Mouse (Mus musculus): ENCODE results near the gene Prickle1. TPM values are rescaled to one million over a fixed set of nuclear protein-coding genes. Genes with fewer than 3 reads are reported as not detected.

Gene Prickle1
- polyA plus RNA-seq, 1 experiment from 2014 or later: 28.5 TPM

DNA sequence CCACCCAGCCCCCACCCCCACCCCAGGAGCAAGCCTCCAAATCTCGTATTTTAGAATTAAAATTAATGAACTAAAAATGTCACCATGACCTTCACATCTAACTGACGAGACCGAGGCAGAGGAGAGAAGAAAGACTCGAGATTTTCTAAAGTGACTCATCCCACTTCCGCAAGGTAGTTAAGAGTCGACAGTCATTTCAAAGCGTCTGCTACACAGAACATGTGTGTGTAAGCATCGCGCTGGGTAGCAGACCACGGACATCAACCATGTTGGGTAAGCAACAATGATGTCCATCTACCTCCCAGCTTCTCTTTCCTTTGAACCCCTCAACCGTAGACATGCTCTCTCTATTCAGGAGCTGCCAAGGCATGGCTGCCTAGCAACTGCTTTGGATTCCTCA, 12.6 kb downstream of the Prickle1 start:
- H3K4me3 ChIP-seq (ENCODE audit: low read length): no peak overlapping the region
- H3K27ac ChIP-seq (ENCODE audit: low read length): no peak overlapping the region
- ATAC-seq (ENCODE audit: low FRiP score, low TSS enrichment): no peak
- 79% methylated on average over 11 of the region's 11 CpGs for WGBS
- H3K36me3 ChIP-seq (ENCODE audit: insufficient read depth, low read length): peaks cover 10% of the 10 kb centered on the region; the same call in 1 of the 2 replicates
- no peak overlapping the region for H3K4me2 ChIP-seq (replicated peaks; ENCODE audit: low read depth, low read length)
- no peaks in the 10 kb centered on the region for H3K27me3 ChIP-seq (ENCODE audit: insufficient read depth, low read length)
- H3K4me1 ChIP-seq (ENCODE audit: insufficient read depth, low read length): peaks cover 10% of the 10 kb centered on the region; the same call in 1 of the 2 replicates
- no peak overlapping the region for H3K9ac ChIP-seq (replicated peaks; ENCODE audit: low read length)
- no peaks in the 10 kb centered on the region for H3K9me3 ChIP-seq (ENCODE audit: low read length)

DNA sequence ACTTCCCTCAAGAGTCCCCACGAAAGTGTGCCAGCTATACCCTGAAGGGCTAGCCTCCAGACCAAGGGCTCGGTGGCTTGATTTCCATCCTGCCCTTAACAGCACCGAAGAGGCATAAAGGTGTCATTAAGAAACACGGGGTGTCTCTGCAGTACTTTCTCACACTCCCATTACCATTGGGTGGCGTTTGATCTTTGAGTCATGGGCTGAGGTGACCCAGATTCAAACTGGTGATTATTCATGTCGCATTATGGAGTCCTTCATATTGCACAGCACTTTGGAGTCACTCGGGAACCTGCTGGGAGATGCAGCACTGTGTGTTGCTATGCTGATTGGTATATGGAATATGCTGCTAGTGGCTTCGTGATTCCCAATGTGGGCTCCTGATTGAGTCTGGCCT, 14.0 kb downstream of the Prickle1 start:
- H3K4me2 ChIP-seq (replicated peaks; ENCODE audit: low read depth, low read length): no peak overlapping the region

DNA sequence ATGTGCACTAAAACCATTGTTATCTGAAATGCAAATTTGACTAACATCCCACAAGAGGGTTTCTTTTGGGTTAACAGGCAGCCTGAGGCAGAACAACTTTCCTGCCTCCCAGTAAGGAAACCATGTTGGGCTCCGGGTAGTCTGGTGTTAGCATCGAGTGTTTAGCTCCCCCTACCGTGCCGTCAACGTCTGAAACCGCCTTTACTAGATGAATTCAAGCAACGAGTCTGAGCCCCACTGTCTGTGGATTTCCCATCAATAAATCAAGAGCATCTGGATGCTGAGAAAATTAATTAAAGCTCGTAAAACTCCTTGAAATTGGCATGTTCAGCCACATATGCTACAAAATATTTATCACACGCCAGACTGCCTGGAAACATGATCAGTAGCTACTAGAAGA, 15.8 kb downstream of the Prickle1 start:
- Histone ChIP-seq H3K27ac (ENCODE audit: low read length) (no peak overlapping the region), H3K27me3 (ENCODE audit: insufficient read depth, low read length) (no peaks in the 10 kb centered on the region), H3K9me3 (ENCODE audit: low read length) (peaks cover 5% of the 10 kb centered on the region; the same call in 1 of the 2 replicates), H3K9ac (replicated peaks; ENCODE audit: low read length) (no peak overlapping the region), H3K36me3 (ENCODE audit: insufficient read depth, low read length) (peaks cover 14% of the 10 kb centered on the region; the same call in 1 of the 2 replicates), H3K4me2 (replicated peaks; ENCODE audit: low read depth, low read length) (no peak overlapping the region), H3K4me3 (ENCODE audit: low read length) (no peak overlapping the region), H3K4me1 (ENCODE audit: insufficient read depth, low read length) (peaks cover 18% of the 10 kb centered on the region)
- WGBS: 44% methylated on average over 9 of the region's 9 CpGs
- ATAC-seq (ENCODE audit: low FRiP score, low TSS enrichment): no peak

More for the DNA sequence above, 14.0 kb downstream of the Prickle1 start:
- no peak for ATAC-seq (ENCODE audit: low FRiP score, low TSS enrichment)
- Histone ChIP-seq H3K27ac (ENCODE audit: low read length) (no peak overlapping the region), H3K4me3 (ENCODE audit: low read length) (no peak overlapping the region), H3K9ac (replicated peaks; ENCODE audit: low read length) (no peak overlapping the region), H3K36me3 (ENCODE audit: insufficient read depth, low read length) (peaks cover 14% of the 10 kb centered on the region; the same call in 1 of the 2 replicates), H3K9me3 (ENCODE audit: low read length) (peaks cover 5% of the 10 kb centered on the region; the same call in 1 of the 2 replicates), H3K27me3 (ENCODE audit: insufficient read depth, low read length) (no peaks in the 10 kb centered on the region), H3K4me1 (ENCODE audit: insufficient read depth, low read length) (peaks cover 10% of the 10 kb centered on the region; the same call in 1 of the 2 replicates)
- 79% methylated on average over 8 of the region's 8 CpGs for WGBS

DNA sequence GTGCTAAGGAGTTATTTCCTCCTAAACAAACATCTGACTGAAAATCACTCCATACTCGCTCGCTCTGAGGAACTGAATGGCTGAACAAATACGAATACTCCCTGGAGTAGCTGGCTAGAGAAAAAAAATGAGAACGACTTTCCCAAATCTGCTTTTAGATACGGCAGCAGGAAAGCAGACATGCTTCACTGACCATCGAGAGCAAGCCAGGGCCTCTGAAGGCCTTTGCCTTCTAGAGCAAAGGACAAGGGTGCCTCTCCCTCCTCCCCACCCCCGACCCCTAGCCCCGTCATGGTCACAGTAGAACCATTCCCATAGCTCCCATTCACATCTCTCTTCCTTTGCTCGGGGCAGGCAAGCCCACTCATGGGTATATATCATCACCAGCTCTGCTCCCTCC, 16.6 kb downstream of the Prickle1 start:
- Histone ChIP-seq H3K9ac (replicated peaks; ENCODE audit: low read length) (no peak overlapping the region), H3K4me3 (ENCODE audit: low read length) (no peak overlapping the region), H3K36me3 (ENCODE audit: insufficient read depth, low read length) (peaks cover 8% of the 10 kb centered on the region; the same call in 1 of the 2 replicates), H3K27me3 (ENCODE audit: insufficient read depth, low read length) (no peaks in the 10 kb centered on the region), H3K4me2 (replicated peaks; ENCODE audit: low read depth, low read length) (no peak overlapping the region), H3K27ac (ENCODE audit: low read length) (peak overlapping the region; percentile 2; the same call in 1 of the 2 replicates), H3K9me3 (ENCODE audit: low read length) (peaks cover 5% of the 10 kb centered on the region; the same call in 1 of the 2 replicates), H3K4me1 (ENCODE audit: insufficient read depth, low read length) (peaks cover 18% of the 10 kb centered on the region)
- WGBS: 44% methylated on average over 9 of the region's 9 CpGs
- no peak for ATAC-seq (ENCODE audit: low FRiP score, low TSS enrichment)

DNA sequence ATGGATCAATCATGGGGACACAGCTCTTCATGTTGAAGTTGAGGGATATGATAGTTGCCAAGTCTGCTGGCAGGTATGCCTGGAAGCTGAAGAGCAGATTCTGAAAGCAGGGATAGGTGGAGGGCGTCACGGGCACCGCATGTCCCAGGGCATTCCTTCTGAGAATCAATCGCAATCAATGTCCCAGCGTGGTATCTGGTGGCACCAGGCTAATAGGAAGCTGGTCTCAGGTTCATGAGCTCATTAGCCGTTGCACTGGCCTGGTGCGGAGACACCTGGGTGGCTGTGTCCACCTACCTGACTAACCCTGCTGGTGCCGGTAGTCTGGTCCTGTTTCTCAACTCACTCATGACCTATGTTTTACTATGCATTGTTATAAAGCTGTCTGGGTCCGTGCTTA, 19.3 kb downstream of the Prickle1 start:
- Histone ChIP-seq H3K4me3 (ENCODE audit: low read length) (no peak overlapping the region), H3K9me3 (ENCODE audit: low read length) (peaks cover 5% of the 10 kb centered on the region; the same call in 1 of the 2 replicates), H3K36me3 (ENCODE audit: insufficient read depth, low read length) (peaks cover 13% of the 10 kb centered on the region; the same call in 1 of the 2 replicates), H3K4me2 (replicated peaks; ENCODE audit: low read depth, low read length) (no peak overlapping the region), H3K9ac (replicated peaks; ENCODE audit: low read length) (no peak overlapping the region), H3K27me3 (ENCODE audit: insufficient read depth, low read length) (no peaks in the 10 kb centered on the region), H3K4me1 (ENCODE audit: insufficient read depth, low read length) (peaks cover 15% of the 10 kb centered on the region), H3K27ac (ENCODE audit: low read length) (no peak overlapping the region)
- ATAC-seq (ENCODE audit: low FRiP score, low TSS enrichment): peak; percentile 57
- WGBS: 63% methylated on average over 9 of the region's 9 CpGs

DNA sequence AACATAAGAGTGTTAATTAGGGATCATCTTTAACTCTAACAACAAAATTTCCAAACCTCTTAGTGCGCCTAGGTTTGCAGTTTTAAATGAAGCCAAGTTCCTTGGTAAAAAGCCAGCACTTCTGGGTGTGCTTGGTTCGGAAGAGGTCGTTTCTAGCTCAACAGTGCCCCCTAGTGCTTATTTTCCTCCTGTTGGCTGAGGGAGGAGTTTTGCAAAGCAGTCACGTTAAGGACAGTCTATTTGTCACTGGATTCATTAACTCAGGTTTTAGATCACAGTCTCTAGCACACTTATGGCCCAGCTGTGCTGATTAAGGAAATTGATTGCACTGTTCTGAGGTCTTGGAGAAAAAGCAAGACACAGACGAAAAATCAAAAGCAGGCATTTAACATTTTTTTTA, 19.8 kb downstream of the Prickle1 start:
- Histone ChIP-seq H3K4me3 (ENCODE audit: low read length) (no peak overlapping the region), H3K9me3 (ENCODE audit: low read length) (peaks cover 5% of the 10 kb centered on the region; the same call in 1 of the 2 replicates), H3K4me2 (replicated peaks; ENCODE audit: low read depth, low read length) (no peak overlapping the region), H3K27ac (ENCODE audit: low read length) (no peak overlapping the region), H3K27me3 (ENCODE audit: insufficient read depth, low read length) (no peaks in the 10 kb centered on the region), H3K36me3 (ENCODE audit: insufficient read depth, low read length) (peaks cover 13% of the 10 kb centered on the region; the same call in 1 of the 2 replicates), H3K9ac (replicated peaks; ENCODE audit: low read length) (no peak overlapping the region), H3K4me1 (ENCODE audit: insufficient read depth, low read length) (peaks cover 17% of the 10 kb centered on the region)
- peak; percentile 66 for ATAC-seq (ENCODE audit: low FRiP score, low TSS enrichment)
- 8% methylated on average over 5 of the region's 5 CpGs for WGBS

DNA sequence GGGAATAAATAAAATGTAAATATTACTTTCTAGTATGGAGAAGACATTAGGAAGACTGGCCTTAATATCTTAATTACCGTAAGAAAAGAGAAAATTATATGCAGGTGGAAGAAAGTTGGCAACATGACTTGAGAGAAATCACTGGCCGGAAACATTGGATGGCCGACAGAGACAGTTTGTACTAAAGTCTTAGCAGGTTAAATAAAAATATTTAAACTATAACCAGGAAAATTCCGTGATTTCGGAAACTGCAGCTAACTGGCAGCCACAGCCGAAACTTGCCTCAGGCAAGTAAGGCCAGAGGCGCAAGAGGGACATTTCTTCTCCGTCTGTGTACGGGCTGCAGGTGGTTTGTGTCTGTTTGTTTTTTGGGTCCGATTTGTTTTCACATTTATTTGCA, 22.8 kb downstream of the Prickle1 start:
- Histone ChIP-seq H3K27me3 (ENCODE audit: insufficient read depth, low read length) (no peaks in the 10 kb centered on the region), H3K4me3 (ENCODE audit: low read length) (no peak overlapping the region), H3K9me3 (ENCODE audit: low read length) (peaks cover 5% of the 10 kb centered on the region; the same call in 1 of the 2 replicates), H3K4me2 (replicated peaks; ENCODE audit: low read depth, low read length) (no peak overlapping the region), H3K4me1 (ENCODE audit: insufficient read depth, low read length) (peaks cover 22% of the 10 kb centered on the region), H3K9ac (replicated peaks; ENCODE audit: low read length) (no peak overlapping the region), H3K27ac (ENCODE audit: low read length) (no peak overlapping the region), H3K36me3 (ENCODE audit: insufficient read depth, low read length) (peaks cover 8% of the 10 kb centered on the region; the same call in 1 of the 2 replicates)
- ATAC-seq (ENCODE audit: low FRiP score, low TSS enrichment): no peak
- WGBS: 94% methylated on average over 10 of the region's 10 CpGs

DNA sequence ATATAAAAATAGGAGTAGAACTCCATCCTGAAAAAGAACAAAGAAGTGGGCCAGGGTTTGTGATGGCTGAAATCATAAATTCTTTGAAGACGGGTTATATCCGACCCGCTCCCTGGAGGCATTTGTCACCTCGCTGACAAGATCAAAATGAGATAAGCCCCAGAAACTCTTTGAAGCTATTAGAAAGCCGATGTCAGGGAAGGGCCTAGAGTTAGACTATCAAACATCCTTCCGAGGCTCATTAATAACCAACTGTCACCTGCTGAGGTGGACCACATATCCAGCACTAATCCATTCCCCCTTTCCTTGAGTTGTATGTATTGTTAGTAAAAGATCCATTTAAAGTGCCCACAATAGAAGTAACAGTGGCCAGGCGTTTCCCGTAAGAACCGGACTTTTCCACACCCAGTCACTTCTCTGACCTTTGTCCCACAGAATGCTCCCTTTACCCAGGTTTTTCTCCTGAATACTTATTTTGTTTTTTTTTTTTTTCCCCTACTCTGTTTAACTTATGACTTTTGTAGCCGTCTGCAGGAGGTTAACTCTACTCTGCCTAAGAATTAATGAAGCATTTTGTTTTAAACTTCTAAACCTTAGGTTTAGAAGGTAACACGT, 24.7 kb downstream of the Prickle1 start:
- no peak overlapping the region for H3K4me3 ChIP-seq (ENCODE audit: low read length)
- 46% methylated on average over 11 of the region's 11 CpGs for WGBS

DNA sequence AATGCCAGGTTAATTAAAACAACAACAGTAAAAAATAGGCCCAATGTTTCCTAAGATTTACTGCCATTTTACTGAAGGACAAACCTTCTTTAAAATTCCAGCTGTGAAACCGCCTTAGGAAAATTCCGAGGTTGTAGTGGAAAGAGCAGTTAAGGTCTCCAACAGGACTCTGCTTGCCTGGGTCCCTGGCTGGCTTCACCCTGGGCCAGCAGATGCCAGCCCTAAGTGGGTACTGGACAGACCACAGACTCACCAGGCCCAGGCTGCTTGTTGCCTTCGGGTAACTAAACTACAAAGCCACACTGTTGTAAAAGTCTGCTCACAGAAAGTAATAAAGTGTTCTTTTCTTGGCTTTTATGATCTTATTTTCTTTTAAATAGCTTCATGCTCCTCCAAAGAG, 26.8 kb downstream of the Prickle1 start:
- Histone ChIP-seq H3K27ac (ENCODE audit: low read length) (peak overlapping the region; percentile 88), H3K27me3 (ENCODE audit: insufficient read depth, low read length) (no peaks in the 10 kb centered on the region), H3K4me1 (ENCODE audit: insufficient read depth, low read length) (peaks cover 26% of the 10 kb centered on the region), H3K4me2 (replicated peaks; ENCODE audit: low read depth, low read length) (no peak overlapping the region), H3K9me3 (ENCODE audit: low read length) (no peaks in the 10 kb centered on the region), H3K4me3 (ENCODE audit: low read length) (no peak overlapping the region), H3K9ac (replicated peaks; ENCODE audit: low read length) (no peak overlapping the region), H3K36me3 (ENCODE audit: insufficient read depth, low read length) (peaks cover 8% of the 10 kb centered on the region; the same call in 1 of the 2 replicates)
- 23% methylated on average over 3 of the region's 3 CpGs for WGBS
- ATAC-seq (ENCODE audit: low FRiP score, low TSS enrichment): no peak

More for the DNA sequence above, 24.7 kb downstream of the Prickle1 start:
- no peak overlapping the region for H3K27ac ChIP-seq (ENCODE audit: low read length)
- no peak overlapping the region for H3K4me2 ChIP-seq (replicated peaks; ENCODE audit: low read depth, low read length)
- H3K9ac ChIP-seq (replicated peaks; ENCODE audit: low read length): no peak overlapping the region
- no peaks in the 10 kb centered on the region for H3K9me3 ChIP-seq (ENCODE audit: low read length)
- H3K27me3 ChIP-seq (ENCODE audit: insufficient read depth, low read length): no peaks in the 10 kb centered on the region
- peaks cover 27% of the 10 kb centered on the region for H3K4me1 ChIP-seq (ENCODE audit: insufficient read depth, low read length)
- peaks cover 4% of the 10 kb centered on the region; the same call in 1 of the 2 replicates for H3K36me3 ChIP-seq (ENCODE audit: insufficient read depth, low read length)
- ATAC-seq (ENCODE audit: low FRiP score, low TSS enrichment): no peak

Data from kidney, embryonic 16.5 days (tissue).